Mouse (Mus musculus) right cerebral cortex, adult 18-20 months (tissue): ENCODE results near the gene Mrvi1.

ENCODE experiments used
- DNase-seq: peaks from one replicate; pipeline ENCODE4 v3.0.0; 2022; ENCODE audit warnings: mixed read lengths

Gene Mrvi1

DNA sequence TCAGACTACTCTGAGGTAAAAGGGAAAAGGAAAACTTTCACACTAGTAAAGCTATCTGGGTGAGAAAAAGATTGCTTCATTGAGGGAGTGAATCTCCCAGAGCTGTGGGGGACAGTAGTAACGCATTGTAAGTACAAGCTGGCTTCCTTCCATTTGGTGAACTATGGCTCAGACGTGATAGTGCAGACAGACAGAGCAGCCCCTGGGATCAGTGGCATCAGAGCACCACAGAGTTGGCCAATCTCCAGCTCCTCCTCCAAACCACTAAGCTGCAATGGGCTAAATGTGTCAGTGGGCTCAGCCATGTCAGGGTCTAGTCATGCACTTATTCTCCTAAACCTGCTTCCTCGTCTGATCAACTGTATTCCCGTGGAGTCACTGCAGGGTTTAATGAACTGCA, 158.7 kb downstream of the Mrvi1 start:
- no peak for DNase-seq

DNA sequence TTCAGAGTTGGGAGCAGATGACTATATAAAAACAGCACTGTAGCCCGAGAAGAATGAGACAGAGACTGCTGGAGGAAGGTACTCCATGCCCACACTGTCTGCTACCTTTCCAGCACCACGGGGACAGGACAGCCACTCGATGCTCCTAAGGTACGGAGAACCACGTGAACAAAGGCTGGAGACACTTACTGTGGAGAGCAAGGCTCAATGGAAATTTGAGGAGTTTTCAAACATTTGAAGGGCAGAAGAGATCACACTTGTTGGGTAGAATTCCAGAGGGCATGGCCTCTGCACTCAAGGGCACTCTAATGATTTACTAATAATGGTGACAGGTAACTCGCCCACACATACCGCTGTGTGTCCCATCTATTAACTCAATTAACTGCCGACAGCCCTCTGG, 159.2 kb downstream of the Mrvi1 start:
- no peak for DNase-seq

DNA sequence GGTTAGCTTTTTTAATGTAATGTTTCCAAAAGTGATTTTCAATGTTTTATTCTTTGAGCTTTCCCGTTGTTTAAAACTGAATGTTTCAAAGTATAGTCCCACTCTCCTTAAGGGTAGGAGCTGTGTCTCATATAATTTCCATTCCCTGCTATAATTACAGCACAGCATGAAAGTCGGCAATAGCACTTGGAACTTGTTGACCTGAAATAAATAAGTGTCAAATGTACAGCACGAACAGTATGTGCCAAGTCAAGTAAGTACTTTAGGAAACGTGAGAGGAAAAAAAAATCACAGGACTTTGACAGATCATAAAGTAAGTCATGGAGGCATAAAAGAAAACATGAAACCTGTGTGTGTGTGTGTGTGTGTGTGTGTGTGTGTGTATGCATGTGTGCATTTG, 160.2 kb downstream of the Mrvi1 start:
- DNase-seq = no peak

GRCm38 (mm10) chr7:110821653-110822052, 160.6 kb downstream of the Mrvi1 start:
- peak; percentile 69 for DNase-seq

DNA sequence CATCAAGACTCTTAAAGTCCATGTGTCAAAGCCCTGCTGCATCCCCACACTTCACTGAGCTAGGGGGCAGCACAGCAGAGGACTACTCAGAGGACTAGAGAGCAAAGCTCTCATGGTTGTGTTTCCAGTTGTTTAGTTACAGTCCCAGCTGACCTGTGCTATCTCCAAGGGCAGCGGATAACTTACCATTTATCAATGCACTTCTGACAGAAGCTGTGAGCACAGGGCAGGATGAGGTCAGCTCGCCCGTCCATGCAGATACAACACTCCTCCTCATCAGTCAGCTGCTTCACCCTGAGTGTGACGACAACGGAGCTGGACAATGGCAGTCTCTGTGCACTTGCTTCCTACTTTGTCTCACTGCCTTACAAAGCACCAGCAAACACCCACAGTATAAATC, 161.2 kb downstream of the Mrvi1 start:
- no peak for DNase-seq

- no peak for DNase-seq
Measured at GRCm38 (mm10) chr7:110818787-110819350, 163.4 kb downstream of the Mrvi1 start.
